In the genomic region with DNA sequence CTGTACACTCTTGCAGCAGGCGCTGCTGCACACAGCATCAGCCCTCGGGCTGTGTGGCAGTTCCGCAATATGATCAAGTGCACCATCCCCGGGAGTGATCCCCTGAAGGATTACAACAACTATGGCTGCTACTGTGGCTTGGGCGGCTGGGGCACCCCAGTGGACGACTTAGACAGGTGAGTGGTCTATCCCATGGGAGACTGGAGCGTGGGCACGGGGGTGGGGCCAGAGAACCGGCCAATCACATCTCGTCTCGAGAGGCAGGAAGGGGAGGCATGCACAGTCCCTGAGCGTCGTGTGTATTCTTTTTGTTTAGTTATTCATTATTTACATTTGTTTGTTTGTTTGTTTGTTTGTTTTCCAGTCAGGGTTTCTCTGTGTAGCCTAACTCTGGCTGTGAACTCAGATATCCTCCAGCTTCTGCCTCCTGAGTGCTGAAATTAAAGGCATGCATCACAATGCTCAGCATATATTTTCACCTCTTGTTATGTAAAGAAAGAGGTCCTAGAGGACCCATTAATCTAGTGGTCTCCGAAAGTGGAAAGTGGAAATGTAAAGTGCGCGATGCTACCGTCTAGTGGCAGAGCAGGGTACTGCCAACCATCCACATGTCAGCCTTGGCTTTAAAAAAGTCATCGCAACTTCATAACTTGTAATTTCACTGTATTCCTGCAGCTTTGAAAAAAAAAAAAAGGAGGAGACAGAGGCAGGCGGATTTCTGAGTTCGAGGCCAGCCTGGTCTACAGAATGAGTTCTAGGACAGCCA, we compare ENCODE assay signal across 9 mouse cellular contexts. TPM values are rescaled to one million over a fixed set of nuclear protein-coding genes. Genes with fewer than 3 reads are reported as not detected.
DNase-seq lines count a peak whose midpoint lies in the region; ATAC-seq and TF ChIP-seq lines count a peak whose summit lies in the region.
"Had no signal": no experiment of that assay in that cellular context is flagged by ENCODE, and none has a peak within 500 bp of the region (broad histone marks: within the 10 kb centered on the region; RNA-seq: fewer than 3 reads in every experiment).

No protein-coding gene starts in this region.

- peaks cover 7% of the 10 kb centered on the region; the same call in 1 of the 2 replicates for H3K27me3 ChIP-seq in forebrain, embryonic 10.5 days (ENCODE audit: poor library complexity, severe bottlenecking)
- no peaks in the 10 kb centered on the region for H3K27me3 ChIP-seq in forebrain, embryonic 13.5 days
- no peaks in the 10 kb centered on the region for H3K27me3 ChIP-seq in embryonic facial prominence, embryonic 11.5 days (ENCODE audit: control insufficient read depth, insufficient read depth, low read length)
- H3K27me3 ChIP-seq in lung, postnatal 0 days (replicated peaks; ENCODE audit: insufficient read depth, low read length) = no peaks in the 10 kb centered on the region
- H3K27me3 ChIP-seq: lung, embryonic 15.5 days had no signal

- peaks cover 18% of the 10 kb centered on the region for H3K4me1 ChIP-seq in forebrain, embryonic 10.5 days
- H3K4me1 ChIP-seq in forebrain, embryonic 13.5 days = peaks cover 7% of the 10 kb centered on the region; the same call in 1 of the 2 replicates
- H3K4me1 ChIP-seq in embryonic facial prominence, embryonic 11.5 days (ENCODE audit: control insufficient read depth, insufficient read depth, low read length) = no peaks in the 10 kb centered on the region
- H3K4me1 ChIP-seq in lung, postnatal 0 days (ENCODE audit: insufficient read depth, low read depth, low read length) = peaks cover 4% of the 10 kb centered on the region

- H3K36me3 ChIP-seq in forebrain, embryonic 10.5 days (replicated peaks) = no peaks in the 10 kb centered on the region
- H3K36me3 ChIP-seq in forebrain, embryonic 13.5 days (ENCODE audit: poor library complexity, severe bottlenecking) = no peaks in the 10 kb centered on the region
- no peaks in the 10 kb centered on the region for H3K36me3 ChIP-seq in embryonic facial prominence, embryonic 11.5 days (replicated peaks; ENCODE audit: control insufficient read depth, insufficient read depth, low read depth, low read length)
- no peaks in the 10 kb centered on the region for H3K36me3 ChIP-seq in lung, postnatal 0 days (ENCODE audit: insufficient read depth, low read length)
- H3K36me3 ChIP-seq: lung, embryonic 15.5 days had no signal

- no peaks in the 10 kb centered on the region for H3K9me3 ChIP-seq in forebrain, embryonic 10.5 days
- no peaks in the 10 kb centered on the region for H3K9me3 ChIP-seq in forebrain, embryonic 13.5 days (replicated peaks)
- H3K9me3 ChIP-seq in embryonic facial prominence, embryonic 11.5 days (replicated peaks; ENCODE audit: control insufficient read depth, low read length) = no peaks in the 10 kb centered on the region
- H3K9me3 ChIP-seq in lung, postnatal 0 days (ENCODE audit: low read length) = no peaks in the 10 kb centered on the region
- H3K9me3 ChIP-seq: lung, embryonic 15.5 days had no signal

- DNase-seq in forebrain, embryonic 10.5 days (ENCODE audit: extremely low spot score, low spot score) = no peak
- peak; percentile 47 for DNase-seq in right cerebral cortex, postnatal 14 days
- DNase-seq in right cerebral cortex, adult 18-20 months = no peak
- DNase-seq in embryonic facial prominence, embryonic 11.5 days (ENCODE audit: low spot score) = peak; percentile 78
- peak; percentile 49 for DNase-seq in lung, postnatal 0 days (ENCODE audit: low spot score)
- DNase-seq in testis, postnatal 10 days (ENCODE audit: low spot score) = peak; percentile 80

- no peak overlapping the region for H3K4me2 ChIP-seq in forebrain, embryonic 13.5 days
- H3K4me2 ChIP-seq in embryonic facial prominence, embryonic 11.5 days (ENCODE audit: low read depth, low read length) = no peak overlapping the region
- H3K4me2 ChIP-seq in lung, postnatal 0 days (replicated peaks; ENCODE audit: low read depth, low read length) = 0 out of 2 replicates have a peak overlapping the region, but pooled peaks have one; percentile 19
- H3K4me2 ChIP-seq: lung, embryonic 15.5 days had no signal

- H3K4me3 ChIP-seq in forebrain, embryonic 10.5 days = peak overlapping the region; percentile 17; the same call in 1 of the 2 replicates
- H3K4me3 ChIP-seq in forebrain, embryonic 13.5 days = no peak overlapping the region
- H3K4me3 ChIP-seq in embryonic facial prominence, embryonic 11.5 days (ENCODE audit: low read depth, low read length) = no peak overlapping the region
- no peak overlapping the region for H3K4me3 ChIP-seq in lung, postnatal 0 days (ENCODE audit: low read depth, low read length)
- H3K4me3 ChIP-seq: lung, embryonic 15.5 days had no signal

- no peak for ATAC-seq in forebrain, embryonic 13.5 days
- no peak for ATAC-seq in embryonic facial prominence, embryonic 11.5 days (replicated peaks; ENCODE audit: insufficient number of reproducible peaks, low FRiP score, low TSS enrichment, low read depth)
- peak; percentile 32 for ATAC-seq in inflammation-experienced regulatory T-cells, adult 6 months
- no peak for ATAC-seq in lung, postnatal 0 days

- peak; percentile 89 for TF ChIP-seq CTCF in lung, postnatal 0 days (IDR thresholded peaks at IDR 0.05)

- TF ChIP-seq EP300 in lung, postnatal 0 days (IDR thresholded peaks at IDR 0.05) = no peak

- 39% methylated on average over 20 of the region's 20 CpGs for WGBS in forebrain, embryonic 10.5 days
- 39% methylated on average over 20 of the region's 20 CpGs for WGBS in forebrain, embryonic 13.5 days
- WGBS in embryonic facial prominence, embryonic 11.5 days = 35% methylated on average over 20 of the region's 20 CpGs
- WGBS in lung, postnatal 0 days = 33% methylated on average over 20 of the region's 20 CpGs

- H3K9ac ChIP-seq in forebrain, embryonic 13.5 days = no peak overlapping the region
- H3K9ac ChIP-seq in embryonic facial prominence, embryonic 11.5 days (replicated peaks; ENCODE audit: low read length) = no peak overlapping the region
- no peak overlapping the region for H3K9ac ChIP-seq in lung, postnatal 0 days (replicated peaks; ENCODE audit: low read depth)
- H3K9ac ChIP-seq: lung, embryonic 15.5 days had no signal

- no peak overlapping the region for H3K27ac ChIP-seq in forebrain, embryonic 10.5 days
- no peak overlapping the region for H3K27ac ChIP-seq in forebrain, embryonic 13.5 days
- H3K27ac ChIP-seq in embryonic facial prominence, embryonic 11.5 days (replicated peaks; ENCODE audit: low read depth, low read length) = no peak overlapping the region
- H3K27ac ChIP-seq in lung, postnatal 0 days (ENCODE audit: low read length) = no peak overlapping the region
- H3K27ac ChIP-seq: lung, embryonic 15.5 days had no signal

RNA-seq across cellular contexts. Expression of a gene that starts 4.9 kb away (rescaled TPM):
- polyA plus RNA-seq in forebrain, embryonic 10.5 days (2016; fragmentation: Nextera tagmentation; extraction: Ambion mirVana) = not detected in 2 replicates
- not detected in 2 replicates for polyA plus RNA-seq in forebrain, embryonic 13.5 days (2015; fragmentation: Nextera tagmentation; extraction: Ambion mirVana)
- not detected in 2 replicates for polyA plus RNA-seq in embryonic facial prominence, embryonic 11.5 days (2014; fragmentation: Nextera tagmentation; extraction: Ambion mirVana)
- not detected for polyA plus RNA-seq in inflammation-experienced regulatory T-cells, adult 6 months (2017; shearing (Covaris generic))
- 70.5 and 71.7 TPM in 2 replicates for polyA plus RNA-seq in lung, postnatal 0 days (2015; fragmentation: Nextera tagmentation; extraction: Ambion mirVana)

RNA-seq across cellular contexts. Expression of a gene that starts 13.6 kb away (rescaled TPM):
- 13.1 and 13.9 TPM in 2 replicates for polyA plus RNA-seq in forebrain, embryonic 10.5 days (2016; fragmentation: Nextera tagmentation; extraction: Ambion mirVana)
- 24.7 TPM in 2 replicates for polyA plus RNA-seq in forebrain, embryonic 13.5 days (2015; fragmentation: Nextera tagmentation; extraction: Ambion mirVana)
- 12.7 and 17.2 TPM in 2 replicates for polyA plus RNA-seq in embryonic facial prominence, embryonic 11.5 days (2014; fragmentation: Nextera tagmentation; extraction: Ambion mirVana)
- 10 to 100 TPM; 12.0 to 18.5 (median 14.8) TPM for polyA plus RNA-seq in inflammation-experienced regulatory T-cells, adult 6 months (2017; shearing (Covaris generic))
- 15.7 and 18.0 TPM in 2 replicates for polyA plus RNA-seq in lung, postnatal 0 days (2015; fragmentation: Nextera tagmentation; extraction: Ambion mirVana)

RNA-seq across cellular contexts. Expression of a gene that starts 35.5 kb away (rescaled TPM):
- 34.3 and 35.8 TPM in 2 replicates for polyA plus RNA-seq in forebrain, embryonic 10.5 days (2016; fragmentation: Nextera tagmentation; extraction: Ambion mirVana)
- 16.8 and 17.7 TPM in 2 replicates for polyA plus RNA-seq in forebrain, embryonic 13.5 days (2015; fragmentation: Nextera tagmentation; extraction: Ambion mirVana)
- 12.9 and 13.8 TPM in 2 replicates for polyA plus RNA-seq in embryonic facial prominence, embryonic 11.5 days (2014; fragmentation: Nextera tagmentation; extraction: Ambion mirVana)
- 10 to 100 TPM; 13.7 to 22.1 (median 16.7) TPM for polyA plus RNA-seq in inflammation-experienced regulatory T-cells, adult 6 months (2017; shearing (Covaris generic))
- polyA plus RNA-seq in lung, postnatal 0 days (2015; fragmentation: Nextera tagmentation; extraction: Ambion mirVana) = 56.4 and 59.3 TPM in 2 replicates

RNA-seq across cellular contexts. Expression of a gene that starts 41.5 kb away (rescaled TPM):
- polyA plus RNA-seq in forebrain, embryonic 10.5 days (2016; fragmentation: Nextera tagmentation; extraction: Ambion mirVana) = 142 and 158 TPM in 2 replicates
- polyA plus RNA-seq in forebrain, embryonic 13.5 days (2015; fragmentation: Nextera tagmentation; extraction: Ambion mirVana) = 99.0 and 107 TPM in 2 replicates
- polyA plus RNA-seq in embryonic facial prominence, embryonic 11.5 days (2014; fragmentation: Nextera tagmentation; extraction: Ambion mirVana) = 52.4 and 53.9 TPM in 2 replicates
- not detected for polyA plus RNA-seq in inflammation-experienced regulatory T-cells, adult 6 months (2017; shearing (Covaris generic))
- polyA plus RNA-seq in lung, postnatal 0 days (2015; fragmentation: Nextera tagmentation; extraction: Ambion mirVana) = 1.2 TPM in 2 replicates

Comparison
In these comparisons a context has a peak if more than half of its experiments do, and no peak if none do; other contexts are left out.
1. DNase-seq: peak in right cerebral cortex, postnatal 14 days (single experiment), embryonic facial prominence, embryonic 11.5 days (single experiment), lung, postnatal 0 days (single experiment) and testis, postnatal 10 days (single experiment); none in forebrain, embryonic 10.5 days (single experiment) and right cerebral cortex, adult 18-20 months (single experiment).
2. RNA of a gene that starts 4.9 kb away (polyA plus RNA-seq): 70.5 to 71.7 TPM in lung, postnatal 0 days; not detected in embryonic facial prominence, embryonic 11.5 days, not detected in forebrain, embryonic 10.5 days, not detected in forebrain, embryonic 13.5 days and not detected in inflammation-experienced regulatory T-cells, adult 6 months; every median in the first group is over 10 times any median in the second.